Mouse (Mus musculus) limb, embryonic 14.5 days (tissue): ENCODE data around the gene Cabp1. TPM values are rescaled to one million over a fixed set of nuclear protein-coding genes. Genes with fewer than 3 reads are reported as not detected.

Experiments used
- ATAC-seq: fragments of 200-750 bp; cut with Nextera tagmentation; 2 replicates; pipeline ENCODE4 v1.8.0; 2017; ENCODE audit warnings: low read depth, moderate number of reproducible peaks, moderate TSS enrichment; ENCODE audit not compliant: low FRiP score
- DNase-seq: peaks from one replicate; pipeline ENCODE4 v3.0.0-alpha.2; 2015; ENCODE audit warnings: low spot score
- H3K27ac ChIP-seq: fragments of 300-500 bp; sonication (generic); replicated peaks from 2 replicates; pipeline ENCODE4 v1.5.1; 2014; ENCODE audit warnings: low read depth, mild to moderate bottlenecking, low read length, moderate library complexity, mixed read lengths
- H3K27me3 ChIP-seq: fragments of 300-500 bp; sonication (generic); 2 replicates; pipeline ENCODE4 v1.6.1; 2014; ENCODE audit warnings: low read length, mixed read lengths; ENCODE audit not compliant: control insufficient read depth, insufficient read depth
- H3K36me3 ChIP-seq: fragments of 300-500 bp; sonication (generic); 2 replicates; pipeline ENCODE4 v1.6.1; 2014; ENCODE audit warnings: mild to moderate bottlenecking, low read length, moderate library complexity, mixed read lengths; ENCODE audit not compliant: control insufficient read depth, insufficient read depth
- H3K4me1 ChIP-seq: fragments of 300-500 bp; sonication (generic); 2 replicates; pipeline ENCODE4 v1.6.1; 2014; ENCODE audit warnings: antibody characterized with exemption, low read length, mixed read lengths; ENCODE audit not compliant: control insufficient read depth, insufficient read depth
- H3K4me2 ChIP-seq: fragments of 300-500 bp; sonication (generic); replicated peaks from 2 replicates; pipeline ENCODE4 v1.6.1; 2014; ENCODE audit warnings: low read depth, mild to moderate bottlenecking, low read length, moderate library complexity; ENCODE audit not compliant: severe bottlenecking
- H3K4me3 ChIP-seq: fragments of 300-500 bp; sonication (generic); replicated peaks from 2 replicates; pipeline ENCODE4 v1.5.1; 2014; ENCODE audit warnings: low read length
- H3K9ac ChIP-seq: fragments of 300-500 bp; sonication (generic); 2 replicates; pipeline ENCODE4 v1.6.1; 2014; ENCODE audit warnings: mild to moderate bottlenecking, low read depth, low read length, moderate library complexity; ENCODE audit not compliant: severe bottlenecking
- H3K9me3 ChIP-seq: fragments of 300-500 bp; sonication (generic); 2 replicates; pipeline ENCODE4 v1.6.1; 2016; ENCODE audit warnings: low read length; ENCODE audit not compliant: control insufficient read depth
- POLR2A ChIP-seq: fragments of 200-500 bp; IDR thresholded peaks from 2 replicates; pipeline ENCODE4 v1.8.0; 2012; ENCODE audit warnings: inconsistent platforms, mild to moderate bottlenecking, moderate library complexity, borderline replicate concordance; ENCODE audit not compliant: insufficient read depth, insufficient read length; ENCODE audit errors: extremely low read depth
- whole genome bisulfite sequencing: fragments of 180-500 bp; shearing (Covaris S2); extraction: QIAGEN DNeasy Blood & Tissue Kit; methylation state at CpG from one replicate; pipeline ENCODE4 v1.1.7; 2014; 5-methylcytosine and 5-hydroxymethylcytosine counted together
- polyA plus RNA-seq, 2 experiments: library from polyadenylated mRNA; depleted of rRNA in 1 of 2; stranded (reverse) in 1 of 2; unstranded in 1 of 2; fragments of >200 nt; fragmentation: Nextera tagmentation in 1 of 2; extraction: Ambion mirVana in 1 of 2; gene quantifications; 2 replicates each; pipeline versions ENCODE4 v1.2.1 to v1.2.3; 2012 to 2014

The Cabp1 gene
- polyA plus RNA-seq, 2 experiments = 1.5 to 4.7 TPM

- H3K9ac ChIP-seq = no peak overlapping the region
- no peak for ATAC-seq
- peaks cover 73% of the 10 kb centered on the region for H3K36me3 ChIP-seq
- no peak overlapping the region for H3K4me2 ChIP-seq
- DNase-seq = no peak
- peaks cover 8% of the 10 kb centered on the region; the same call in 1 of the 2 replicates for H3K4me1 ChIP-seq
- H3K9me3 ChIP-seq = no peaks in the 10 kb centered on the region
- no peak for TF ChIP-seq POLR2A
- H3K4me3 ChIP-seq = no peak overlapping the region
- H3K27me3 ChIP-seq = no peaks in the 10 kb centered on the region
- 89% methylated on average over 22 of the region's 22 CpGs for WGBS
- no peak overlapping the region for H3K27ac ChIP-seq
These were observed 66.6 kb downstream of the Cabp1 start for GRCm38 (mm10) chr5:115127421-115128179.

GRCm38 (mm10) chr5:115126578-115127312 lies 67.4 kb downstream of the Cabp1 start:
- TF ChIP-seq POLR2A = no peak
- Histone ChIP-seq H3K9ac (no peak overlapping the region), H3K4me2 (no peak overlapping the region), H3K4me3 (no peak overlapping the region), H3K4me1 (peaks cover 5% of the 10 kb centered on the region; the same call in 1 of the 2 replicates), H3K27me3 (no peaks in the 10 kb centered on the region), H3K27ac (no peak overlapping the region), H3K9me3 (no peaks in the 10 kb centered on the region), H3K36me3 (peaks cover 80% of the 10 kb centered on the region)
- WGBS = 84% methylated on average over 28 of the region's 28 CpGs
- no peak for ATAC-seq
- DNase-seq = no peak

GRCm38 (mm10) chr5:115125211-115125871 lies 68.8 kb downstream of the Cabp1 start:
- Histone ChIP-seq H3K36me3 (peaks cover 77% of the 10 kb centered on the region), H3K4me2 (peak overlapping the region; percentile 3; the same call in 1 of the 2 replicates), H3K9me3 (no peaks in the 10 kb centered on the region), H3K4me1 (peaks cover 5% of the 10 kb centered on the region; the same call in 1 of the 2 replicates), H3K4me3 (no peak overlapping the region), H3K27me3 (no peaks in the 10 kb centered on the region), H3K27ac (peak overlapping the region; percentile 28; the same call in 1 of the 2 replicates), H3K9ac (no peak overlapping the region)
- peak; percentile 40; the same call in 1 of the 2 replicates for TF ChIP-seq POLR2A
- WGBS = 24% methylated on average over 24 of the region's 24 CpGs
- DNase-seq (peak; percentile 77), ATAC-seq (peak; percentile 76)

GRCm38 (mm10) chr5:115124690-115125089 lies 69.5 kb downstream of the Cabp1 start:
- peaks cover 70% of the 10 kb centered on the region for H3K36me3 ChIP-seq
- H3K4me1 ChIP-seq = peaks cover 5% of the 10 kb centered on the region; the same call in 1 of the 2 replicates
- no peak overlapping the region for H3K4me2 ChIP-seq
- no peak for DNase-seq
- TF ChIP-seq POLR2A = no peak
- ATAC-seq = no peak
- 93% methylated on average over 6 of the region's 6 CpGs for WGBS
- no peak overlapping the region for H3K9ac ChIP-seq
- no peaks in the 10 kb centered on the region for H3K9me3 ChIP-seq
- H3K27ac ChIP-seq = no peak overlapping the region
- H3K4me3 ChIP-seq = no peak overlapping the region
- H3K27me3 ChIP-seq = no peaks in the 10 kb centered on the region

- Histone ChIP-seq H3K36me3 (peaks cover 48% of the 10 kb centered on the region), H3K27me3 (no peaks in the 10 kb centered on the region), H3K9me3 (no peaks in the 10 kb centered on the region), H3K9ac (no peak overlapping the region), H3K4me1 (peaks cover 5% of the 10 kb centered on the region; the same call in 1 of the 2 replicates), H3K4me3 (no peak overlapping the region), H3K4me2 (no peak overlapping the region), H3K27ac (no peak overlapping the region)
- ATAC-seq (no peak), DNase-seq (no peak)
- no peak for TF ChIP-seq POLR2A
- 59% methylated on average over 5 of the region's 5 CpGs for WGBS
These were observed 73.2 kb downstream of the Cabp1 start for GRCm38 (mm10) chr5:115120978-115121377.
